Comparison of ENCODE assay signal across 9 mouse cellular contexts in the genomic region with DNA sequence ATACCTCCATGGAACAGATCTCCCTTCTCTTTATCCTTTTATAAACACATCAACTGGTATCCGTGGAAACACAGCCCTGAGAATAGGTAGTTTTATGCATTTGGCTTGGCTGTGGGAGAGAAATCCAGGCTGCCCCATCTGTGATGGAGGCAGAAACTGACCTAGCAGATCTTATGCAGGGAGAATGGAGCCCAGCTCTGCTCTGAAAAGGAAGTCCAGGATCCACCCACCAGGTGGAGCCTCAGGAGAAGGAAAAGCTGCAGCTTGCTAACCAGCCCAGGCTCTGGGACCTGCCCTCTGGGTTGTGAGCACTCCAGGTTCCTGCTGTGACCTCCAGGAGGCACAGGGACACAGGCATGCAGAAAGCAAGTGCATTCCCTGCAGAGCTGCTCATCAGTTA. TPM values are rescaled to one million over a fixed set of nuclear protein-coding genes. Genes with fewer than 3 reads are reported as not detected.
DNase-seq lines count a peak whose midpoint lies in the region; ATAC-seq and TF ChIP-seq lines count a peak whose summit lies in the region.
"Had no signal": no experiment of that assay in that cellular context is flagged by ENCODE, and none has a peak within 500 bp of the region (broad histone marks: within the 10 kb centered on the region; RNA-seq: fewer than 3 reads in every experiment).

No protein-coding gene starts in this region.

- H3K9me3 ChIP-seq in hindbrain, embryonic 10.5 days = no peaks in the 10 kb centered on the region
- no peaks in the 10 kb centered on the region for H3K9me3 ChIP-seq in hindbrain, embryonic 12.5 days (replicated peaks)
- no peaks in the 10 kb centered on the region for H3K9me3 ChIP-seq in midbrain, postnatal 0 days (ENCODE audit: low read length)
- H3K9me3 ChIP-seq: liver, embryonic 15.5 days had no signal

- no peak overlapping the region for H3K9ac ChIP-seq in hindbrain, embryonic 12.5 days
- no peak overlapping the region for H3K9ac ChIP-seq in midbrain, postnatal 0 days (replicated peaks; ENCODE audit: low read length, poor library complexity, severe bottlenecking)
- H3K9ac ChIP-seq: liver, embryonic 15.5 days had no signal

- H3K36me3 ChIP-seq in hindbrain, embryonic 10.5 days = no peaks in the 10 kb centered on the region
- no peaks in the 10 kb centered on the region for H3K36me3 ChIP-seq in hindbrain, embryonic 12.5 days
- no peaks in the 10 kb centered on the region for H3K36me3 ChIP-seq in midbrain, postnatal 0 days (ENCODE audit: insufficient read depth, low read length)
- H3K36me3 ChIP-seq: liver, embryonic 15.5 days had no signal

- H3K27me3 ChIP-seq in hindbrain, embryonic 10.5 days (ENCODE audit: insufficient read depth, poor library complexity, severe bottlenecking) = peaks cover 14% of the 10 kb centered on the region; the same call in 1 of the 2 replicates
- peaks cover 10% of the 10 kb centered on the region; the same call in 1 of the 2 replicates for H3K27me3 ChIP-seq in hindbrain, embryonic 12.5 days
- 0 out of 2 replicates have a peak, but pooled peaks cover 4% of the 10 kb centered on the region for H3K27me3 ChIP-seq in midbrain, postnatal 0 days (ENCODE audit: insufficient read depth, low read length)

- ATAC-seq in hindbrain, embryonic 12.5 days (ENCODE audit: low FRiP score) = no peak
- 0 out of 2 replicates have a peak, but pooled peaks have one; percentile 18 for ATAC-seq in midbrain, postnatal 0 days (ENCODE audit: low FRiP score)
- no peak for ATAC-seq in erythroblast, adult 5-6 weeks (replicated peaks; ENCODE audit: low FRiP score, poor library complexity, severe bottlenecking)

- no peak overlapping the region for H3K4me2 ChIP-seq in hindbrain, embryonic 12.5 days (replicated peaks)
- no peak overlapping the region for H3K4me2 ChIP-seq in midbrain, postnatal 0 days (ENCODE audit: low read depth, low read length, poor library complexity, severe bottlenecking)
- H3K4me2 ChIP-seq: liver, embryonic 15.5 days had no signal

- peaks cover 17% of the 10 kb centered on the region for H3K4me1 ChIP-seq in hindbrain, embryonic 10.5 days (replicated peaks)
- H3K4me1 ChIP-seq in hindbrain, embryonic 12.5 days = peaks cover 8% of the 10 kb centered on the region
- H3K4me1 ChIP-seq in midbrain, postnatal 0 days (ENCODE audit: insufficient read depth, low read length) = no peaks in the 10 kb centered on the region

- no peak overlapping the region for H3K4me3 ChIP-seq in hindbrain, embryonic 10.5 days
- H3K4me3 ChIP-seq in hindbrain, embryonic 12.5 days = no peak overlapping the region
- no peak overlapping the region for H3K4me3 ChIP-seq in midbrain, postnatal 0 days (ENCODE audit: low read depth, low read length)
- H3K4me3 ChIP-seq: liver, embryonic 15.5 days had no signal

- 21% methylated on average over 1 of the region's 1 CpGs for WGBS in hindbrain, embryonic 10.5 days
- 21% methylated on average over 1 of the region's 1 CpGs for whole genome bisulfite sequencing in hindbrain, embryonic 12.5 days
- whole genome bisulfite sequencing in midbrain, postnatal 0 days = 0% methylated on average over 1 of the region's 1 CpGs

- DNase-seq in hindbrain, embryonic 10.5 days (ENCODE audit: low spot score) = peak; percentile 32
- peak; percentile 20 for DNase-seq in adipocyte (ENCODE audit: low spot score)
- peak; percentile 56 to 76 for DNase-seq in frontal cortex, postnatal 36 days (ENCODE audit: low spot score in 2 of 2)
- peak; percentile 18 to 38 for DNase-seq in layer of hippocampus, postnatal 36 days
- DNase-seq in midbrain, postnatal 0 days (ENCODE audit: low spot score) = peak; percentile 66
- DNase-seq in spleen, adult 12 weeks (ENCODE audit: low spot score) = no peak

- no peak overlapping the region for H3K27ac ChIP-seq in hindbrain, embryonic 10.5 days
- H3K27ac ChIP-seq in hindbrain, embryonic 12.5 days = no peak overlapping the region
- H3K27ac ChIP-seq in midbrain, postnatal 0 days (ENCODE audit: low read depth, low read length) = no peak overlapping the region
- H3K27ac ChIP-seq: liver, embryonic 15.5 days had no signal

- peak; percentile 70 for TF ChIP-seq CTCF in midbrain, postnatal 0 days (IDR thresholded peaks at IDR 0.05)

RNA-seq across cellular contexts. Expression of a gene that starts 7.6 kb away (rescaled TPM):
- not detected in 2 replicates for polyA plus RNA-seq in hindbrain, embryonic 10.5 days (2016; fragmentation: Nextera tagmentation; extraction: Ambion mirVana)
- not detected in 2 replicates for polyA plus RNA-seq in hindbrain, embryonic 12.5 days (2016; fragmentation: Nextera tagmentation; extraction: Ambion mirVana)
- total RNA-seq in layer of hippocampus, postnatal 36 days (2021) = not detected
- not detected in 2 replicates for total RNA-seq in midbrain, postnatal 0 days (2014; rRNA removed)
- polyA plus RNA-seq in midbrain, postnatal 0 days (2015; fragmentation: Nextera tagmentation; extraction: Ambion mirVana) = not detected in 2 replicates
- not detected in 2 replicates for total RNA-seq in erythroblast, adult 5-6 weeks (2015; ENCODE audit: low replicate concordance)
- not detected in 2 replicates for total RNA-seq in erythroblast, adult 5-6 weeks (2017; ENCODE audit: low replicate concordance)
- polyA plus RNA-seq: liver, embryonic 15.5 days had no signal

RNA-seq across cellular contexts. Expression of a gene that starts 9.5 kb away (rescaled TPM):
- 0.08 and 0.10 TPM in 2 replicates for polyA plus RNA-seq in hindbrain, embryonic 10.5 days (2016; fragmentation: Nextera tagmentation; extraction: Ambion mirVana)
- polyA plus RNA-seq in hindbrain, embryonic 12.5 days (2016; fragmentation: Nextera tagmentation; extraction: Ambion mirVana) = 0.15 and 0.20 TPM in 2 replicates
- total RNA-seq in layer of hippocampus, postnatal 36 days (2021) = not detected
- 0.77 TPM in 1 of 2 replicates, not detected in the other for total RNA-seq in midbrain, postnatal 0 days (2014; rRNA removed)
- not detected in 2 replicates for polyA plus RNA-seq in midbrain, postnatal 0 days (2015; fragmentation: Nextera tagmentation; extraction: Ambion mirVana)
- not detected in 2 replicates for total RNA-seq in erythroblast, adult 5-6 weeks (2015; ENCODE audit: low replicate concordance)
- total RNA-seq in erythroblast, adult 5-6 weeks (2017; ENCODE audit: low replicate concordance) = 0.17 TPM in 1 of 2 replicates, not detected in the other

RNA-seq across cellular contexts. Expression of a gene that starts 32.6 kb away (rescaled TPM):
- polyA plus RNA-seq in hindbrain, embryonic 10.5 days (2016; fragmentation: Nextera tagmentation; extraction: Ambion mirVana) = not detected in 2 replicates
- not detected in 2 replicates for polyA plus RNA-seq in hindbrain, embryonic 12.5 days (2016; fragmentation: Nextera tagmentation; extraction: Ambion mirVana)
- not detected for total RNA-seq in layer of hippocampus, postnatal 36 days (2021)
- total RNA-seq in midbrain, postnatal 0 days (2014; rRNA removed) = not detected in 2 replicates
- polyA plus RNA-seq in midbrain, postnatal 0 days (2015; fragmentation: Nextera tagmentation; extraction: Ambion mirVana) = not detected in 2 replicates
- total RNA-seq in erythroblast, adult 5-6 weeks (2015; ENCODE audit: low replicate concordance) = not detected in 2 replicates
- not detected in 2 replicates for total RNA-seq in erythroblast, adult 5-6 weeks (2017; ENCODE audit: low replicate concordance)
- polyA plus RNA-seq: liver, embryonic 15.5 days had no signal

RNA-seq across cellular contexts. Expression of a gene that starts 33.4 kb away (rescaled TPM):
- 16.7 and 17.4 TPM in 2 replicates for polyA plus RNA-seq in hindbrain, embryonic 10.5 days (2016; fragmentation: Nextera tagmentation; extraction: Ambion mirVana)
- 16.5 and 16.9 TPM in 2 replicates for polyA plus RNA-seq in hindbrain, embryonic 12.5 days (2016; fragmentation: Nextera tagmentation; extraction: Ambion mirVana)
- 10 to 100 TPM; 41.8 to 43.4 TPM for total RNA-seq in layer of hippocampus, postnatal 36 days (2021)
- 43.0 and 49.2 TPM in 2 replicates for total RNA-seq in midbrain, postnatal 0 days (2014; rRNA removed)
- 13.8 and 15.9 TPM in 2 replicates for polyA plus RNA-seq in midbrain, postnatal 0 days (2015; fragmentation: Nextera tagmentation; extraction: Ambion mirVana)
- 1.9 and 2.9 TPM in 2 replicates for total RNA-seq in erythroblast, adult 5-6 weeks (2015; ENCODE audit: low replicate concordance)
- total RNA-seq in erythroblast, adult 5-6 weeks (2017; ENCODE audit: low replicate concordance) = 2.1 and 11.0 TPM in 2 replicates

RNA-seq across cellular contexts. Expression of a gene that starts 39.5 kb away (rescaled TPM):
- 45.7 and 56.5 TPM in 2 replicates for polyA plus RNA-seq in hindbrain, embryonic 10.5 days (2016; fragmentation: Nextera tagmentation; extraction: Ambion mirVana)
- 34.7 and 37.7 TPM in 2 replicates for polyA plus RNA-seq in hindbrain, embryonic 12.5 days (2016; fragmentation: Nextera tagmentation; extraction: Ambion mirVana)
- 10 to 100 TPM; 31.1 to 32.1 TPM for total RNA-seq in layer of hippocampus, postnatal 36 days (2021)
- total RNA-seq in midbrain, postnatal 0 days (2014; rRNA removed) = 20.6 and 27.7 TPM in 2 replicates
- polyA plus RNA-seq in midbrain, postnatal 0 days (2015; fragmentation: Nextera tagmentation; extraction: Ambion mirVana) = 17.8 and 18.4 TPM in 2 replicates
- 3.3 and 5.6 TPM in 2 replicates for total RNA-seq in erythroblast, adult 5-6 weeks (2015; ENCODE audit: low replicate concordance)
- 2.6 and 9.8 TPM in 2 replicates for total RNA-seq in erythroblast, adult 5-6 weeks (2017; ENCODE audit: low replicate concordance)
